Mouse (Mus musculus): ENCODE measurements at regions not wholly inside any gene's neighbourhood (a gene's known extent, or its start where the extent isn't known, plus 50 kb on each side); places are given as distances from the start of the nearest gene placed in this dataset.

DNA sequence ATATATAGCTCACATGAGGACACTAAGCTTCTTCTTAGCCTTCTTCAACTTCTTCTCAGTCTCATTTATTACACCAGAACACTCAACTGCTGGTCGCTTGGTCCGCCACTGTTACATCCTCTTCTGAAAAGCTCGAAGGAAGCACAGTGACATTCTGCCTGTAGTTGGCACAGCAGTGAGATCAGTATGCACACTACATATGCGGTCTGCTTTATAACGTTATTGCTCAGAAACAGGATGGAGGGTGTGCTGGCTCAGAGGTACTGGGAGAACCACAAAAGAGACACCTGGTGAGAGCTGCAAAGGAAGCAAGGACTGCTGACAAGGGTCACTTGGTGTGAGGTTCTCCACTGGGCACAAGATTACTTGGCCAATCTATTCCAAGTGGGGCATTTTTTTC, 179.5 kb downstream of the Ets1 start:
- DNase-seq (ENCODE audit: low read depth, low spot score) = no peak

- DNase-seq (ENCODE audit: low read depth, low spot score) = no peak
Measured at GRCm38 (mm10) chr9:32816649-32817425, 180.8 kb downstream of the Ets1 start.

DNA sequence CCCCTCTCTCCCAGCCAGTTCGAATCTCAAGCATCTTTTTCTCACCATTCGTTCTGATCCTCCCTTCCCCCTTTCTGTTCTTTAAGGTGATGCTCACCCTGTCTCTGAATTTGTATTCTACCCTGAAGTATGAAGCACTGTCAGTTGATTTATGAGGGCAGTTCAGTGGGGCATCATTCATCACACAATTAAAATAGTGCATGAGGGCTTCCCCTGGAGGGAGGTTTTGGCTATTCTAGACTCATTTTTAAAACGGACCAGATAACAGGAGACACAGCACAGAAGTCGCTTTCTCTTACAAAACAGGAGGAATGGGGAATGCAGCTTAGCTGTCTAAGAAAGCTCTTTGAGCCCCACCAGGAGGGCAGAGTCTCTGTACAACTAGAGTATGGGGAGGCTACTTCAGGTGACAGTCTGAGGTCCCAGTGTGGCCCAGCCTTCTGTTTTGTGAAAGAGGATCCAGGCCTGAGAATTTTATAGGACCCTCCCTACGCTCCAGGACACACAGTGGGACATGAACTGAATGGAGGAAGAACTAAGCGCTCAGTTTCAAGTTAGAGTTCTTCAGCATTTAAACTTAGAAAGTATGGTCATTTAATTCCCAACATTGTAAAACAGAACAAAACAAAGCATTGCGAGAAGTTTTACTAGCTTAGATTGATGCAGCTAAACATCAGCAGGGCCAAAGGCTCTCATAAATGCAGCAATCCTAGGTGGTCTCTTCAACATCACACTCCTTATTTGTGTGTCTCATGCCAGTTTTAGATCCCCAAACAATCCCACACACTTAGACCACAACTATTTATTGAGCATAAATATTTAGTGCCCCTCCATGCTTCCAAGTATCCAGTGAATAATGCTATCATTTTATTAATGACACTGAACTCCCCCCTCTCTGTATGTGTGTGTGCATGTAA, 181.7 kb downstream of the Ets1 start:
- DNase-seq (ENCODE audit: low read depth, low spot score) = no peak

GRCm38 (mm10) chr9:32823439-32824133, 187.6 kb downstream of the Ets1 start:
- DNase-seq (ENCODE audit: low read depth, low spot score) = no peak

DNA sequence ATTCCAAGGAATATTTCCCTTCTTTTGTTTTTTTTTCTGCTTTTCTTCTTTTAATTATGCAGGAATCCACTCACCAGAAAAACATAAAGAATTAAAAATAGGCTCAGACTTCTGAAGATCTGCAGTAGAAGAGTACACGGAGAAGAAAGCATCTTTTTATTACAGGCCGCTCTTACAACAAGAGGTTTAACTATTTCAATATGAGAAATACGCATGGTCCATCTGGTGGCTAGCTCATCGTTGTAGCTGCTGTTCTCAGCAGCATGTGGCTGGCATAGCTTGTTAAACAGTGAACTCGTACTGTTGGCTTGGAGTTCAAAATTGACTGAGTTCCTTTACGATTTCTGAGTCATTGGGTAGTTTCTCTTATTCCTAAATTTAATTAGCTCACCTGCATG, 188.1 kb downstream of the Ets1 start:
- DNase-seq (ENCODE audit: low read depth, low spot score) = no peak

- no peak for DNase-seq (ENCODE audit: low read depth, low spot score)
Measured at GRCm38 (mm10) chr9:32830268-32830891, 194.4 kb downstream of the Ets1 start.

DNA sequence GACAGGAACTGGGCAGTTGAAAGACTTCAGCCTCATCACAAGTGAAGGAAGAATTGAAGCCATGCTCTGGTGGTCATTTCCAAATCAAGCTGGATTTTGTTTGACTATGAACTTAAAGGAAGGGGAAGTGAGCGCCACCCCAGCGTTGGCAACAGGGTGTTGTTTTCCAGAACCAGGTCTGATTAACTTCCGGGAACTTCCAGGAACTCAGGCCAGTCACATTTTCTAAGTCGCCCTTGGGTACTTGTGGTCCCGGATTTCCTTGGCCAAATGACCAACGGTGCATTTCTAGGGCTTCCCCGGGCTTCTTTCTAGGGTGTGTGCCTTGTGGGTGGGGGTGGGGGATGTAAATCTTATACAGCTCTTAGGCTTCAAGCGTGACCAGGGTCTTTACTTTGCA, 197.4 kb downstream of the Ets1 start:
- no peak for DNase-seq (ENCODE audit: low read depth, low spot score)

DNA sequence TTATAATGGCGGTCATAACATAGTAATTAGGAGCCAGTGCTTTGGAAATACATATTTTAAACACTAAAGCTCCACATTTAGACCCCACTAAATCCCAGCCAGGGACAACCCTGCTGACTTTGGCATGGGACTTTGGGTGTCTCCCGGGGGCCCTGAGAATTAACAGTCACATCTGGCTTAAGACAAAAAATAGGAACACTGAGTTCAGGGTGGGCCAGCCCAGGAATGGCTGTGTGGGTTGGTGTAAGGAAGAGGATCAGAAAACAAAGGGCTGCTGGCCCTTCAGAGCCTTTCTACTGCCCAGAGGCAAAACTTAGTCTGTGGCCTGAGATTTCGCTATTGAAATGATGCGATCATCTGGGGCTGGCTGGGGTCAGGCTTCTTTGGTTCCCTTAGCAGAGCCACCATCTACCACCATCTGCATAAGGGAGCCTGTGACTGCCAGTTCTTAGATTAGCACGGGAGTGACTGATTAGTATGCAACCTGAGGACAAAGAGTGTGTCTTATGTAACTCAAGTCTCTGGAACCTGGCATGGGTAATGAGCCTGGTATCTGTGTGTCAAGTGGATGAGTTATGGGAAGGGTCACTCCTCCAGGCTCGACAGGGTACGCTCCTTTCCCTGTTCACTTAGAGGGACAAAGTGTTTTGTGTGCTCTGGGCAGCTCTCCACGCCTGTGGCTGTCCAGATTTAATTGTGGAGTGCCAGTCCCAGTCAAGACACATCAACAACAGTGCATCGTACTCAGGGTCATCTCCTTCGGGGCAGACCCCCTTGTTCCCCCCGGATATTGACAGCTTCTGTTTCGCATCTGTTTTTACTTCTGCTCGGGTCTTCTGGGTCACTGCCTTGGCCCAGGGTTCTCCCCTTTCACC, 199.0 kb downstream of the Ets1 start:
- no peak for DNase-seq (ENCODE audit: low read depth, low spot score)

DNA sequence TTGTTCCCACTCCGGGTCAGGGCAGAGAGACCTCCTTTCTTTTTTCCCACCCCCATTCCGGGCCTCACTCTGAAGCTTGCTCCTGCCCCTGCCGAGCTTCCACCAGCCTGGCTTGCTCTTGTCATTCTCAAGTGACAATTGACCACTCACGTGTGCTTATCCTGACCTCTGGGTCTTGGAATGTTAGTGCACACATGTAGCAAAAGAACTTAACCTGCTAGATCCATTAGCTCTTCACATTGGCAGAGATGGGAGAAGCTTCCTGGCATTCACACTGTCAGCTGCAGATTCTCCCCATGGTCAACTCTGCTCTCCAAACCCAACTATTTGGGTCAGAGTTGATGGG, 199.6 kb downstream of the Ets1 start:
- DNase-seq (ENCODE audit: low read depth, low spot score) = no peak

- no peak for DNase-seq (ENCODE audit: low read depth, low spot score)
Measured at GRCm38 (mm10) chr9:32836371-32836770, 200.3 kb downstream of the Ets1 start.

DNA sequence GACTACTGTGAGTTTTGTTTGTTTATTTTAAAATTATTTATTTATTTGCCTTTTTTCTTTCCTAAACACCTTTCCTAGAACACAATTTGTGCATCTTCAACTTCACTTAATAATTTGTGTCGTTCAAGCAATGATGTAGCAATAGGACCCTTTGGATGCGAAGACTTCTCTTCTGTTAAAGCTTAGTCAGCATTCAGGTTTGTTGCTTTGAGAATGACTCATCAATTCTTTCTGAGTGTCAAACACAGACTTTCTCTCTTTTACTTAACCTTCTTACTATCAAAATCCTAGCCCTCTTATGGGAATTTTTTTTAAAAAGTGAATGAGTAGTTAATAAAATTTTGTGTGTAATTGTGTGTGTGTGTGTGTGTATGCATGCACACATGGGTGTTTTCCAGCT, 211.3 kb downstream of the Ets1 start:
- no peak for DNase-seq (ENCODE audit: low read depth, low spot score)

DNA sequence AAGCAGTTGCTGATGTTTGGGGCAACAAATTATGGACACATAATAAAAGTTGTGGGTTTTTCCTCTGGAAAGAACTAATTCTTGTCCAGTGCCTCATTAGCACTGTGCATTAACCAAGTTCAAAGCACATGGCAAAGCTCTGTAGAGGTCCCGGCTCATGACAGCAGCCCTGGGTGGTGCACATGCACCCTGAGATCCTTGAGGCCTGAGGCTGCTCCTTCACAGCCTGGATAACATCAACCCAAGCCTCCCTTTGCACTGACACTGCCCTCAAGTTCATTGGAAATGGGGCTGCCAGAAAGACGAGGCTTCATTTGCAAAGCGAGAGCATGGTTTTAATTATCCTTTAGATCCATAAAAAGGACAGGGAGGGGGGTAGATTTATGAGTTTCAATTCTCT, 216.3 kb downstream of the Ets1 start:
- DNase-seq (ENCODE audit: low read depth, low spot score) = no peak

- no peak for DNase-seq (ENCODE audit: low read depth, low spot score)
Measured at GRCm38 (mm10) chr9:32863286-32863685, 227.3 kb downstream of the Ets1 start.

GRCm38 (mm10) chr9:32868936-32869335, 232.9 kb downstream of the Ets1 start:
- no peak for DNase-seq (ENCODE audit: low read depth, low spot score)

- no peak for DNase-seq (ENCODE audit: low read depth, low spot score)
Measured at GRCm38 (mm10) chr9:32874306-32874875, 238.4 kb downstream of the Ets1 start.

DNA sequence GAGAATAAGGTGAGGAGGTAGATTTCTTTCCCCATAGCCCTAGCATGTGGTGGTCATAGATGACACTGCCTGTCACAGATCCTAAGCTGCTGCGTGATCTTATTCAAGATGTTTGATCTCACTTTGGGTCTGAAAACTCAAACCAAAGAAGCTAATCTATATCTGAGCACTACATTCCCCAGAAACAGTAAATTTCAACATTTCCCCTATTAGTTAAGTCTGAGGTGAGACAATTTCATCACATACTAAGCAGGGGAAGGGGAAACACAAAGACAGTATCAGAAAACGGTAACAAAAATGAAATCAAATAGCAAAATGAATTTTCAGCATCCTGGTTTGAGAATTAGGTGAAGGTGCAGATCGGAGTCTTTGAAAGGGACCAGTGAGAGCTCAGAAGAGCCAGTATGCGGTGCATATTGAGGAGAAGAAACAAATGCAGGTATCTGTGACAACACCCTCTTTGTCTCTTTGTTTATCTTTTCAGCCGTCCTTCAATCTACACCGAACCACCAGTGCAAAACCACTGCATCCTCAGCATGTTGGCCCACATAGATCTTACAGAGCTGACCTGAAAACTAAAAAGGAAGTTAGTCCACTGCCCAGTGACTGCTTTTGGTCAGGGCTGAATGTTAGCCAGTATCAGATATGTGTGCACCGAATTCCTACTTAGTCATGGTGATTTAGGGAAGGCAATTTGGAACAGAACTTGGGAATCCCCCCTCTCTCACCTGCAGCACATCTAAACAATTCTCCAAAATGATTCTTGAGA, 247.0 kb downstream of the Ets1 start:
- DNase-seq (ENCODE audit: low read depth, low spot score) = no peak

DNA sequence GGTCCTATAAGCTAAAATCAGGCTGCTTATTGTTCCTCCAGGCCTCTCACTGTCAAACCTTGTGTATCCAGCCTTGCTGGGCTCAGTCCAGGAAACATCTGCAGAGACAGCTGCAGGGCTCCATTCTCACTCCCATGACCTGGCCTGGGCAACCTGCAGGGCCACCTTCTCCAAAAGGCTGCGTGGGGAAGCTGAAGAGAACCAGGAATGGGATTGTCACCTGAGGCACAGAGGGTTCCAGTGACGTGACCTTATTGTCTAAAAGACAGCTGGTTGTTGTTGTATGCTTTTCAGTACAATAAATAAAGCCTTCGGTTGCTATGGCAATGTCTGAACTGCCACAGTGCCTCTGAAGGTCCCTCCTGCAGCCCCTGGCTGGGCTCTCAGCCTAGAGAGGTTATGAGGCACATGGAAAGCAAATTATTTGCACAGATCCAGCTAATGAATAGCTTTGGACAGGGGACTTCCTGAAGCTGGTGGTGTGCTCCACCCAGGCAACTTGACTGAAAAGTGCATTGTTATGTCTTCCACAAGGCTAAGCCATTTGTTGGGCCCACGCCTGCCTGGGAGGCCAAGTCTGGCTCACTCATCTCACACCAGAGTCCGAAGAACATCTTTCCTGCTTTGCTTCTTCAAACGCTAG, 250.1 kb downstream of the Ets1 start:
- DNase-seq (ENCODE audit: low read depth, low spot score) = no peak

DNA sequence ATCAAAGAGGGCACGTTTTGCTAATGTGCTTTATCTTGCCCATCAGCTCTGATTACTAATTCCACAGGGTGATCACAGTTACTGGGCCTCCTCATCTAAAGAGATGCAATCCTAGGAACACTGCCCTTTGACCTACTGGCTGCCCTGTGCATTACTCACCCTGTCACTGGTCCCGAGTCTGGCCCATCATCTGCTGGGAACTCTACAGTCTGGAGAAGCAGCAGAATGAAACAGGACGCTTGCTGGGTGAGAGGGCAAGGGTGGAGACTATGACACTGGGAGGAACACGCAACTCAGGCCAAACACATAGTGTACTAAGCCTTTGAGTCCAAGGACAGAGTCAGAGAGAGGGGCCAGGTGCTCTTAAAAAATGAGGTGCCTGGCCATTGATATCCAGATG, 263.8 kb downstream of the Ets1 start:
- no peak for DNase-seq (ENCODE audit: low read depth, low spot score)

GRCm38 (mm10) chr9:32901287-32901686, 265.3 kb downstream of the Ets1 start:
- no peak for DNase-seq (ENCODE audit: low read depth, low spot score)
